Mouse (Mus musculus) liver, embryonic 11.5 days (tissue): ENCODE data around the gene Kcnk5. TPM values are rescaled to one million over a fixed set of nuclear protein-coding genes. Genes with fewer than 3 reads are reported as not detected.
A peak's percentile ranks its signal among the peaks of the same experiment; 100 is the strongest.

Experiments
- ATAC-seq: fragments of 200-750 bp; cut with Nextera tagmentation; replicated peaks from 2 replicates; pipeline ENCODE4 v1.8.0; 2017; ENCODE audit warnings: moderate number of reproducible peaks, mild to moderate bottlenecking, moderate TSS enrichment, moderate library complexity; ENCODE audit not compliant: low FRiP score
- DNase-seq: peaks from one replicate; pipeline ENCODE4 v3.0.0-alpha.2; 2017; ENCODE audit warnings: low spot score
- H3K27ac ChIP-seq: fragments of 300-500 bp; sonication (generic); 2 replicates; pipeline ENCODE4 v1.5.1; 2014; ENCODE audit warnings: mild to moderate bottlenecking, low read depth, low read length, control low read depth
- H3K27me3 ChIP-seq: fragments of 300-500 bp; sonication (generic); replicated peaks from 2 replicates; pipeline ENCODE4 v1.6.1; 2014; ENCODE audit warnings: low read length, mixed read lengths; ENCODE audit not compliant: control insufficient read depth, insufficient read depth
- H3K36me3 ChIP-seq: fragments of 300-500 bp; sonication (generic); 2 replicates; pipeline ENCODE4 v1.6.1; 2014; ENCODE audit warnings: mild to moderate bottlenecking, low read length, moderate library complexity, mixed read lengths; ENCODE audit not compliant: control insufficient read depth, insufficient read depth
- H3K4me1 ChIP-seq: fragments of 300-500 bp; sonication (generic); replicated peaks from 2 replicates; pipeline ENCODE4 v1.6.1; 2014; ENCODE audit warnings: low read length, mixed read lengths; ENCODE audit not compliant: control insufficient read depth, insufficient read depth
- H3K4me2 ChIP-seq: fragments of 300-500 bp; sonication (generic); 2 replicates; pipeline ENCODE4 v1.6.1; 2014; ENCODE audit warnings: mild to moderate bottlenecking, control low read depth, moderate library complexity
- H3K4me3 ChIP-seq: fragments of 300-500 bp; sonication (generic); 2 replicates; pipeline ENCODE4 v1.5.1; 2014; ENCODE audit warnings: low read depth, low read length, control low read depth
- H3K9ac ChIP-seq: fragments of 300-500 bp; sonication (generic); 2 replicates; pipeline ENCODE4 v1.6.1; 2014; ENCODE audit warnings: low read depth, low read length, control low read depth
- H3K9me3 ChIP-seq: fragments of 300-500 bp; sonication (generic); 2 replicates; pipeline ENCODE4 v1.6.1; 2016; ENCODE audit warnings: low read length, inconsistent platforms, mixed read lengths; ENCODE audit not compliant: control insufficient read depth
- WGBS: fragments of 180-500 bp; shearing (Covaris S2); extraction: QIAGEN DNeasy Blood & Tissue Kit; methylation state at CpG from one replicate; pipeline ENCODE4 v1.1.7; 2014; 5-methylcytosine and 5-hydroxymethylcytosine counted together
- polyA plus RNA-seq: library from polyadenylated mRNA; unstranded; fragments of >200 nt; fragmentation: Nextera tagmentation; extraction: Ambion mirVana; gene quantifications from 2 replicates; pipeline ENCODE4 v1.2.1, GENCODE M21; 2014

The Kcnk5 gene
- polyA plus RNA-seq, 1 experiment from 2014 or later = 9.6 TPM

DNA sequence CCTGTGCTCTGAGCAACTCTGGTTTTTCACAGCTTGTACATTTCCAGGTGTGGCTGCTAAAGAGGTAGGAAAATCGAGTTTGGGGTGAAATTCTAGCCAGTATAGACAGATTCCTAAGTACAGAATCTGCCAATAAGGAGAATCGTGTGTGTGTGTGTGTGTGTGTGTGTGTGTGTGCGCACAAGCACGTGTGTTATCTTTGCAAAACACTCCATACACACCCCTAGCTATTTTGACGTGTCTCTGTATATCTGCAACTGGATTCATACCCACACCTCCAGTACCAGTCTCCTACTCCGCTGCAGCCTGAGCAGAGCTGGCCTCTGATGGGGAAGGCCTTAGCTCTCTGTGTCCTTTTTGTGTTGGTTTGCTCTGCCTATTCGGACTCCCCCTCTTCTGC, 28.3 kb upstream of the Kcnk5 start:
- Histone ChIP-seq H3K27me3 (no peaks in the 10 kb centered on the region), H3K4me3 (no peak overlapping the region), H3K27ac (no peak overlapping the region), H3K9ac (no peak overlapping the region), H3K4me2 (no peak overlapping the region), H3K4me1 (peaks cover 19% of the 10 kb centered on the region), H3K36me3 (no peaks in the 10 kb centered on the region), H3K9me3 (no peaks in the 10 kb centered on the region)
- WGBS = 52% methylated on average over 7 of the region's 7 CpGs
- ATAC-seq = peak; percentile 60
- no peak for DNase-seq

DNA sequence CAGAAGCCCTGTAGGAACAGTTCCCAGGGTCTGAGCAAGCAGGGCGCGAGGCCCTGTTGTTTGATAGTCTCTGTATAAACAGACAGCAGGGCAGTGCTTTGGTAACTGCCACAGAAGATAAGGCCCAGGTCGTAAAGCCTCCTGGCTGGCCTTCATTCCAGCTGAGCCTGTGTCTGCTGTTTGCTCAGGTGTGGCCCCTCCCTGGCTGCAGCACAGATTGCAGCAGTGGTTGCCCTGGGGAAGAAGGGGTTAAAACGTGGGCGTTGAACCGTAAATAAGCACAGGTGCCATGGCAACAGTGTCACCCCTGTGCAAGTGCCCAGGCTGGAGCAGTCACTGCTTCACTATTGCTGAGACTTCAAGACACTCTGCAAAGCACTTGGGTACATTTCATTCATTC, 26.8 kb upstream of the Kcnk5 start:
- no peaks in the 10 kb centered on the region for H3K9me3 ChIP-seq
- H3K4me2 ChIP-seq = no peak overlapping the region
- H3K9ac ChIP-seq = no peak overlapping the region
- H3K36me3 ChIP-seq = no peaks in the 10 kb centered on the region
- ATAC-seq (peak; percentile 66), DNase-seq (no peak)
- WGBS = 19% methylated on average over 6 of the region's 6 CpGs
- H3K4me1 ChIP-seq = peaks cover 19% of the 10 kb centered on the region
- H3K27me3 ChIP-seq = no peaks in the 10 kb centered on the region
- no peak overlapping the region; the same call in 1 of the 2 replicates for H3K27ac ChIP-seq
- H3K4me3 ChIP-seq = no peak overlapping the region

DNA sequence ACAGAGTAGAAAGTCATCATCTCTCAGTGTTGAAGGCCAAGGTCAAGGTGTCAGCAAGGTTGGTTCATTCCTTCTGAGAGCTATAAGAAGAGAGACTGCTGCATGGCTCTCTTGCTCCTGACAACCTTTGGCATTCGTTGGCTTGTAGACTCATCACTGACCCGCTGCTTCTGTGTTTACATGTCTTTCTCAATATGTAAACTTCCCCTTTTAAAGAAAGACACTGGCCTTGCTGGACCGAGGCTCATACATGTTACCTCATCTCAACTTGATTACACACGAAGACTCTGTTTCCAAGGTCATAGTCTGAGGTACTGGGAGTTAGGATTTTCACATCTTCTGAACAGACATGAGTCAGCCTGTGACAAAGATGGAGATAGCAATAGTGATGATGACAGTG, 24.1 kb upstream of the Kcnk5 start:
- Histone ChIP-seq H3K4me1 (peaks cover 7% of the 10 kb centered on the region), H3K9ac (no peak overlapping the region), H3K36me3 (no peaks in the 10 kb centered on the region), H3K27ac (no peak overlapping the region), H3K4me3 (no peak overlapping the region), H3K27me3 (no peaks in the 10 kb centered on the region), H3K4me2 (no peak overlapping the region), H3K9me3 (no peaks in the 10 kb centered on the region)
- no peak for ATAC-seq
- 61% methylated on average over 4 of the region's 4 CpGs for WGBS
- DNase-seq = no peak

DNA sequence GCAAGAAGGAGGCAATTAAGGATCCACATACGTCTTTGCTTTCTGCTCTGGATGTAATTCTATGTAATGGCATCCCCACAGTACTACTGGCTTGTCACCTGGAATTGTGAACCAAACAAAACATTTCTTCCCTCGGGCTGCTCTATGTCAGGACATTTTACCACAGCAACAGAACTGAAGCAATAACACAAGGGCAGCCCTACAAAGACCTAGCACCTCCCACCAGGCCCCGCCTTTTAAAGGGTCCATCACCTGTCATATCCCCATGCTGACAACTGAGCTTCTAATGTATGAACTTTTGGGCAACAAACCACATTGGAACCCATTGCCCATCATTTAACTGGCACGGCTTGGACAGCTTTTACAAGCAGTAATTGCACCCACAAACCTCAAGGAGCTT, 21.7 kb upstream of the Kcnk5 start:
- H3K27me3 ChIP-seq = no peaks in the 10 kb centered on the region
- DNase-seq = no peak
- 60% methylated on average over 4 of the region's 4 CpGs for WGBS

DNA sequence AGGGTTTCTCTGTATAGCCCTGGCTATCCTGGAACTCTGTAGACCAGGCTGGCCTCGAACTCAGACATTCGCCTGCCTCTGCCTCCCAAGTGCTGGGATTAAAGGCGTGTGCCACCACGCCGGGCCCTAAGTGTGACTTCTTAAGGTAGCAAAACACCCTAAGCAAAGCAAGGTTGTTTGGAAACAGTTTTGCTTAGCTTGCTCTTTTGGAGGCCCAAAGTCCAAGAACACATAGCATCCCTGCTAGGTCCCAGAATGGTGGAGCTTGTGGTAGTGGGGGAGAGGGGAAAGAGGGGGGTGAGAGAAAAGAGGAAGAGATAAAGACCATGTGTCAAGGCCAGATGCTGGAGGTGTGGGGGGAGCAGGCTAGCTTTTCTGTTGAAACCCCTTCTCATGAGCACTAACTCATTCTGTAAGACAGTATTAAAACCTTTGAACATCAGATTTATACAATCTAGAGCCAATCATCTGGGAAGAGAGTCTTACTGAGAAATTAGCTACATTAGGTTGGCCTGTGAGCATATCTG, 21.1 kb upstream of the Kcnk5 start:
- no peaks in the 10 kb centered on the region for H3K27me3 ChIP-seq
- no peak overlapping the region for H3K4me2 ChIP-seq
- no peaks in the 10 kb centered on the region for H3K36me3 ChIP-seq
- H3K4me1 ChIP-seq = no peaks in the 10 kb centered on the region
- no peak overlapping the region for H3K27ac ChIP-seq
- WGBS = 77% methylated on average over 5 of the region's 5 CpGs
- no peak for DNase-seq
- H3K9ac ChIP-seq = no peak overlapping the region
- H3K9me3 ChIP-seq = no peaks in the 10 kb centered on the region
- no peak overlapping the region for H3K4me3 ChIP-seq
- no peak for ATAC-seq

More for the DNA sequence above, 21.7 kb upstream of the Kcnk5 start:
- no peak for ATAC-seq
- H3K9ac ChIP-seq = no peak overlapping the region
- H3K4me1 ChIP-seq = peaks cover 3% of the 10 kb centered on the region
- H3K4me3 ChIP-seq = no peak overlapping the region
- H3K9me3 ChIP-seq = no peaks in the 10 kb centered on the region
- H3K27ac ChIP-seq = no peak overlapping the region
- H3K4me2 ChIP-seq = no peak overlapping the region
- no peaks in the 10 kb centered on the region for H3K36me3 ChIP-seq

DNA sequence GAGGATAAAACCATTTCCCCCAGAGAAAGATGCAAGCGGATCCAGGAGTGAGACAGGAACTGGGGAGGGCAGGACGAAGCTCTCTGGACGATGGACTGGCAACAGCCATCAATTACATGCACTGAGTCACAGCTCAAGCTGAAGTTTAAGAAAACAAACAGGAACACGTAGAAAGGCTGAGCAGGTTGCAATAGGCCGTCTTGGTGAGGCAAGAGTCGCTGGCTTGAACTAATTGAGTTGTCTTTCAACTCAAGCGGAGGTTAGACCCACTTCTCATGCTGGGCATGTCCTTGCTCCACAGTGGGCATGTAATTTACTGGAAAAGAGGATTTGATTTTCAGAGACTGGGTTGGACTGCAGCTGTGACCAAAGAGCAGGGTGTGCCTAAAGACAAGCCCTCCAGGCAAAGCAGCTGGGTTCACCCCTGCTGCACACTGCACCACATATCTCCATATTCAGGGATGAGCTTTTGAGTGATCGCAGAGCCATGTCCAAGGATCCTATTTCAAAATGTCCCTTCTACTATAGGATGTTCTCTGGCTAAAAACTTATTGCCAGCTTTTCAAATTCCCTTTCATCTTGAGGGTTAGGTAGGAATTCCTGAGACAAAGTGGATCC, 19.6 kb upstream of the Kcnk5 start:
- Histone ChIP-seq H3K9me3 (no peaks in the 10 kb centered on the region), H3K9ac (no peak overlapping the region), H3K4me3 (no peak overlapping the region), H3K36me3 (no peaks in the 10 kb centered on the region), H3K4me1 (no peaks in the 10 kb centered on the region), H3K4me2 (no peak overlapping the region), H3K27ac (no peak overlapping the region), H3K27me3 (no peaks in the 10 kb centered on the region)
- WGBS = 68% methylated on average over 8 of the region's 8 CpGs
- DNase-seq = no peak
- ATAC-seq = no peak

DNA sequence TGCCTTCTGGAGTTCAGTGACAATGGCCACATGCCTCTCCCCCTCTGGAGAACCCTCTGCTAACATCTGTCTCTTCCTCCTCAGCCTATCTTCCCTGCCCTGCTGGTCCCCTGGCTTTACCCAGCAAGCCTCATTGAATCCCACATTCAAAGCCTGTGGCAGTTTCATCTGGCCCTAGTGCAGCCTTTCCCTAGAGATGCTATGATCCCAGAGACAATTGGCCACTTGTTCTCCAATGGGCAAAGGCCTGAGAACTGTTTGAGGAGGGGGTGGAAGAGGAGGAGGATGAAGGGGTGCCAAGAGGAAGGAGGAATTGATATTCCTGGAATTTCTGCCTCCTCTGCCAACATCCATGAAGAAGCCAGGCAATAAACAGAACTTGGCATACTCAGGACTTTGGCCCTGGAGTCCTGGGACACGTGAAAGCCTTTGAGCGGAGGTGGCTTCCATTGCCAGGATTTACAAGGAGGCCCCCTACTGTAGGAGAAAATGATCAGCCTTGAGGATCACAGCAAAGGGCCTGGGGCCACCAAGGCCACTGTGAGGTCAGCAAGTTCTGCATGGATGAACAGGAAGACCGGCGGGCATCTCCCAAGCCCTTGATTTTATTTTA, 11.6 kb upstream of the Kcnk5 start:
- H3K27ac ChIP-seq = no peak overlapping the region
- no peaks in the 10 kb centered on the region for H3K36me3 ChIP-seq
- 80% methylated on average over 4 of the region's 4 CpGs for WGBS
- DNase-seq (no peak), ATAC-seq (no peak)
- no peak overlapping the region for H3K4me3 ChIP-seq
- H3K4me1 ChIP-seq = no peaks in the 10 kb centered on the region; the same call in 1 of the 2 replicates
- no peaks in the 10 kb centered on the region for H3K27me3 ChIP-seq
- H3K4me2 ChIP-seq = no peak overlapping the region
- no peaks in the 10 kb centered on the region for H3K9me3 ChIP-seq
- no peak overlapping the region for H3K9ac ChIP-seq

DNA sequence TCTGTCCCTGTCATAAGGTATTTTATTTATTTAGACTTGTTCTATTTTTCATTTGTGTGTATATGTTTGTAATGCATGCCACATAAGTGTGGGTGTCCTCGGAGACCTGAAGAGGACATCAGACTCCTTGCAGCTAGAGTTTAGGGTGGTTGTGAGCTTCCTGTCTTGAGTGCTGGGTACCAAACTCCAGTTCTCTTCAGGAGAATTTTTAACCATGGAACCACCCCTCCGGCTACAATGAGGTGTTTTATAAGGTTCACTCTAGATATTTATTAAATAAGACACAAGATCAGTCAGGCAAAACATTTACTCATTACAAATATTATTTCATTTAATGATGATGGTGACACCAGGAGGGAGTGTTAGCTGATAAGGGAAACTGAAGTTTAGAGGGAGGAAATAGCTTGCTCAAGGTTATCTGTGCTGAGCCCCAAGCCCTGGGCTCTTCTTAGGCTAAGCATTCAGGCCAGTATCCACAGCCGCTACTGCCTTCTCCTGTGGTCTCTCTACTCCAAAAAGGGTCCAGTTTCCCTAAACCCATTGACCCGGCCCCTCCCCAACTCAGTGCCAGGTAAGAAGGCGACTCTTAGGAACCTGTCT, 9.6 kb upstream of the Kcnk5 start:
- DNase-seq (no peak), ATAC-seq (no peak)
- Histone ChIP-seq H3K27ac (no peak overlapping the region), H3K9me3 (no peaks in the 10 kb centered on the region), H3K4me2 (no peak overlapping the region), H3K4me1 (no peaks in the 10 kb centered on the region; the same call in 1 of the 2 replicates), H3K9ac (no peak overlapping the region), H3K4me3 (no peak overlapping the region), H3K36me3 (no peaks in the 10 kb centered on the region), H3K27me3 (no peaks in the 10 kb centered on the region)
- 76% methylated on average over 5 of the region's 5 CpGs for WGBS

DNA sequence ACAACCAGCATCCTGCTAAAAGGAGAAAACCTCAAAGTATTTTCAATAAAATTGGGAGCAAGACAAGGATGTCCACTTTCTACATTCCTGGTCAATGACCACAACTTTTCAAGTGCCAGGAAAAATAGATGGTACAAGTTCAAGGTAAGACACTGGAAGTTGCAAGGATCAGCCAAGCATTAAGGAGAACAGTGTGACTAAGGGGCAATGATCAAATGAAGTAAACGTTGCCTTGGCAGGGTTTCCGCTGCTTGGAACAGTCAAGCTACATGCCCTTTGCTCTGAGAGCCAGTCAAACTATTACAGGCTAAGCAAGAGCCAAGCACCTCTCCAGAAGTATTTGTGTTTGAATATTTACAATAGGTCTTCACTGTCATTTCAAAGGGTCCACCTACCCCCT, 8.1 kb upstream of the Kcnk5 start:
- Histone ChIP-seq H3K9ac (no peak overlapping the region), H3K9me3 (no peaks in the 10 kb centered on the region), H3K4me3 (no peak overlapping the region), H3K4me2 (no peak overlapping the region), H3K36me3 (no peaks in the 10 kb centered on the region), H3K27ac (no peak overlapping the region), H3K4me1 (no peaks in the 10 kb centered on the region; the same call in 1 of the 2 replicates), H3K27me3 (no peaks in the 10 kb centered on the region)
- DNase-seq (no peak), ATAC-seq (no peak)
- 79% methylated on average over 2 of the region's 2 CpGs for WGBS
